Mouse (Mus musculus) bone marrow, adult 2 months (tissue): Measurements from ENCODE around the gene Surf6. TPM values are rescaled to one million over a fixed set of nuclear protein-coding genes. Genes with fewer than 3 reads are reported as not detected.
A peak's percentile ranks its signal among the peaks of the same experiment; 100 is the strongest.

Source experiments
- H3K27ac ChIP-seq: fragments of 200-500 bp; 2 replicates; pipeline ENCODE4 v1.5.1; 2012; ENCODE audit warnings: low read depth, mild to moderate bottlenecking, control low read depth, inconsistent platforms, low read length; ENCODE audit not compliant: control insufficient read depth, poor library complexity, insufficient read depth
- H3K4me1 ChIP-seq: fragments of 200-500 bp; 2 replicates; pipeline ENCODE4 v1.6.1; 2011; ENCODE audit warnings: low read length; ENCODE audit not compliant: control insufficient read depth, insufficient read depth
- H3K4me3 ChIP-seq: fragments of 200-500 bp; replicated peaks from 2 replicates; pipeline ENCODE3; 2011; ENCODE audit warnings: mild to moderate bottlenecking, low read depth, low read length, control low read depth; ENCODE audit not compliant: control insufficient read depth
- CTCF ChIP-seq: fragments of 200-500 bp; IDR thresholded peaks from 2 replicates; pipeline ENCODE4 v1.5.1; 2011; ENCODE audit warnings: low read length, control low read depth; ENCODE audit not compliant: control insufficient read depth, insufficient read depth
- POLR2A ChIP-seq: fragments of 200-500 bp; IDR thresholded peaks from 2 replicates; pipeline ENCODE4 v1.6.1; 2011; ENCODE audit warnings: low read depth, mild to moderate bottlenecking, control low read depth, low read length, borderline replicate concordance; ENCODE audit not compliant: control insufficient read depth
- WGBS: fragments of 180-500 bp; shearing (Covaris S2); methylation state at CpG from one replicate; pipeline ENCODE4 v1.1.7; 2018; 5-methylcytosine and 5-hydroxymethylcytosine counted together
- polyA plus RNA-seq: library from polyadenylated mRNA; stranded (reverse); fragments of >200 nt; gene quantifications from 2 replicates; pipeline ENCODE4 v1.2.4, GENCODE M21; 2011; ENCODE audit warnings: low replicate concordance; ENCODE audit not compliant: missing spikeins, insufficient read depth, insufficient read length

Surf6 gene
- polyA plus RNA-seq, 1 experiment = 23.5 TPM

DNA sequence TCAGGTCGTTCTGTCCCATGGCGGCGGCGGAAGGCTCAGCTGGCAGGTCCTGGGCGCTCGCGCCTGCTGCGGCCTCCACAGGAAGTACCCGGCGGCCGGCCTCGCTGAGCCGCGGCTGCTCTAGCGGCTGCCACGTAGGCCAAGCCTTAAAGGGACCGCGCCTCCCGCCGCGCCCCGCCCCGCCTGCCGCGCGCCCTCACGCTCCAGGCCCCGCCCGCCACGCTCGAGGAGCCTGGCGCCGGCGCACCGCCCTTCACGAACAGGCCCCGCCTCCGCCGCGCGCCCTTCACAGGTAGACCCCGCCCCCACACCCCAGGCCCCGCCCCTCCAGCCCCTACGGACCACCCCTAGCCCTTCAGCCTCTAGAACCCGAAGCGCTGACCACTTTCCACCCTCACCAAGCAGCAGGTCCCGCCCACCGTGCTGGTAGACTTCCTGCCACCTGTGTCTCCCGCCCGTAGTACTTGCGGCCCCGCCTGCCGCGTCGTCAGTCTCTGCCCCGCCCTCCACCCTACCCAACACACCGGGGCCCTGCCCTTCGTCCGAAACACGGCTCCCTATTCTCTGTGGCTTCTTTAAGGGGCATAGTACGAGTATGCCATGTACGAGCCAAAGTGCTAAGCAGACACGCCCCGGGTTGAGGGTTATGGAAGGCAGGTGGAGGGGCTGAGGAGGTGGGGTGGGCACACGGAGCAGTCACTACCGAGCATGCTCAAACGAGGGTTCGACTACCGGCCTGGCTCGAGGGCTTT is 30.8 kb upstream of the Surf6 start, which contains the start of the genes Surf4 and Stkld1:
TSS of gene Surf4 (minus strand) at position 625 of the 752 bp plus-strand sequence.
TSS of gene Stkld1 (plus strand) at position 744 of the 752 bp plus-strand sequence.
- Histone ChIP-seq H3K27ac (peak within 1 kb of the TSS; percentile 96), H3K4me3 (peak within 1 kb of the TSS; percentile 96), H3K4me1 (peaks cover 9% of the 10 kb centered on the region)
- TF ChIP-seq CTCF = no peak
- TF ChIP-seq POLR2A = peak; percentile 94; the same call in 1 of the 2 replicates
- 1% methylated on average over 62 of the region's 70 CpGs for whole genome bisulfite sequencing

- peaks cover 9% of the 10 kb centered on the region for H3K4me1 ChIP-seq
- TF ChIP-seq POLR2A (peak; percentile 19; the same call in 1 of the 2 replicates), CTCF (no peak)
- WGBS = under 1% methylated on average over 45 of the region's 49 CpGs
- H3K4me3 ChIP-seq = peak overlapping the region; percentile 96
- H3K27ac ChIP-seq = peak overlapping the region; percentile 96
Measured at GRCm38 (mm10) chr2:26932473-26933303, 30.0 kb upstream of the Surf6 start.

GRCm38 (mm10) chr2:26930390-26930789 is 27.7 kb upstream of the Surf6 start:
- H3K4me1 ChIP-seq = peaks cover 6% of the 10 kb centered on the region
- H3K4me3 ChIP-seq = no peak overlapping the region
- no peak for TF ChIP-seq POLR2A
- peak; percentile 60 for TF ChIP-seq CTCF
- H3K27ac ChIP-seq = no peak overlapping the region
- 6% methylated on average over 1 of the region's 1 CpGs for WGBS

DNA sequence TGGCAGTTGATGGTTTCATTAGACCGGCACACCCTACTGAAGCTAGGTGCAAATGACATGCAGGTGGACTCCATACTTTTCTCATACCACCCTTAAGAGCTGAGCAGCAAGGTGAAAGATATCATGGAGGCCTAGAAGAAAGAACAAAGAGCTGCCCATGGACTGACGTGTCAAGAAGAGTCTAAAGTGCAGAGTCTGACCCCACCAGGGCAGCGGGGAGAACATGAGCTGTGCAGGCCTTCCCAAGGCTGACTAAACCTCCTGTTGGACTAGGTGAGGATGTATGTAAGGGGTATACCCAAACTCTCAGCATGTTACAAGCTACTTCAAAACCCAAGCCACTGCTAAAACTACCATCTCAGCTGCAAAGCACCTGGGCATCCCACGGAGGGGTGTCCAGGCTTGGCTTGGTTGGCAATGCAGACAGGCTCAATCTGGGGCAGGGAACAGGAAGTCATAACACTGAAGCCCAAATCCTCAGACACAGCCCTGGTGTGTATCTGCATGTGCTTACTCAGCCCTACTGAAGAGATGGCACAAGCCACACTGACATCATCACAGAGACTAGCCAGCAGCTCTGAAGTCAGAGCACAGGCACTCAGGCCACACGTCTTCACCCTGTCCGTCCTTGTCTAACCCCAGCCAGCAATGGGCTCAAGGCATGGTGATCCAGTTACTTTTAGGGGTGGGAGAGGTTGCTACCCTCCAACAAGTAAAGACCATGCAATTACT is 25.2 kb upstream of the Surf6 start:
- no peak overlapping the region for H3K27ac ChIP-seq
- WGBS = 87% methylated on average over 6 of the region's 6 CpGs
- H3K4me1 ChIP-seq = no peaks in the 10 kb centered on the region; the same call in 1 of the 2 replicates
- no peak for TF ChIP-seq POLR2A
- TF ChIP-seq CTCF = no peak
- H3K4me3 ChIP-seq = no peak overlapping the region

DNA sequence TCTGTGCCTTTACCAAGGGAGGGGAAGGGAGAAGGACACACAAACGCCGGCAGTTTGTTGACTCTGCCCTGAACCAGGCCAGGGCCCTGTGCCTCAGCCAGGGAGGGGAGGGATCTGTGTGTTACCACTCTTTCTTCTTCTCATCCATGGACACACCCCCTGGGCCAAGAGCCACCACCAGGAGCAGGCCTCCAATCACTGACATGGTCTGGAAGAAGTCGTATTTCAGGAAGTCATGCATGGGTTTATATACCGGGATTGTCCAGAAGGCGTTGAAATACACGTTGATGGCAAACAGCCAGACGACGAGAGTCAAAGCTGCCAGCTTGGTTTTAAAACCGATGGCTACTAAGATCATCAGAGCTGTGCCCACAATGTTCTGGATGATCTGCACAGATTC is 19.1 kb upstream of the Surf6 start:
- Histone ChIP-seq H3K4me1 (peaks cover 3% of the 10 kb centered on the region; the same call in 1 of the 2 replicates), H3K4me3 (no peak overlapping the region), H3K27ac (no peak overlapping the region)
- WGBS = 73% methylated on average over 9 of the region's 9 CpGs
- no peak for TF ChIP-seq CTCF
- no peak for TF ChIP-seq POLR2A

GRCm38 (mm10) chr2:26920190-26920855 is 17.6 kb upstream of the Surf6 start:
- Histone ChIP-seq H3K27ac (no peak overlapping the region), H3K4me3 (no peak overlapping the region), H3K4me1 (peaks cover 3% of the 10 kb centered on the region; the same call in 1 of the 2 replicates)
- TF ChIP-seq CTCF (no peak), POLR2A (no peak)
- WGBS = 85% methylated on average over 6 of the region's 6 CpGs

GRCm38 (mm10) chr2:26919684-26920083 is 17.0 kb upstream of the Surf6 start:
- Histone ChIP-seq H3K4me1 (peaks cover 3% of the 10 kb centered on the region; the same call in 1 of the 2 replicates), H3K4me3 (no peak overlapping the region), H3K27ac (no peak overlapping the region)
- TF ChIP-seq CTCF (no peak), POLR2A (no peak)
- WGBS = 82% methylated on average over 3 of the region's 3 CpGs

GRCm38 (mm10) chr2:26916738-26917137 is 14.1 kb upstream of the Surf6 start:
- Histone ChIP-seq H3K4me3 (peak overlapping the region; percentile 86), H3K4me1 (peaks cover 5% of the 10 kb centered on the region; the same call in 1 of the 2 replicates), H3K27ac (peak overlapping the region; percentile 38)
- no peak for TF ChIP-seq POLR2A
- no peak for TF ChIP-seq CTCF
- WGBS = under 1% methylated on average over 13 of the region's 13 CpGs
